Mouse (Mus musculus) testis, adult 2 months (tissue): Measurements from ENCODE around the gene Dock2. TPM values are rescaled to one million over a fixed set of nuclear protein-coding genes. Genes with fewer than 3 reads are reported as not detected.

Source experiments
- H3K27ac ChIP-seq: fragments of 200-500 bp; 2 replicates; pipeline ENCODE4 v1.5.1; 2012; ENCODE audit warnings: low read depth, low read length; ENCODE audit not compliant: control insufficient read depth, insufficient read depth
- H3K27me3 ChIP-seq: fragments of 200-500 bp; 2 replicates; pipeline ENCODE4 v1.6.1; 2012; ENCODE audit warnings: mild to moderate bottlenecking, low read length, moderate library complexity; ENCODE audit not compliant: control insufficient read depth, insufficient read depth
- H3K36me3 ChIP-seq: fragments of 200-500 bp; 2 replicates; pipeline ENCODE4 v1.6.1; 2012; ENCODE audit warnings: mild to moderate bottlenecking, low read length; ENCODE audit not compliant: control insufficient read depth, insufficient read depth
- H3K4me1 ChIP-seq: fragments of 200-500 bp; 2 replicates; pipeline ENCODE4 v1.6.1; 2012; ENCODE audit warnings: low read length; ENCODE audit not compliant: control insufficient read depth, insufficient read depth
- H3K4me3 ChIP-seq: fragments of 200-500 bp; 2 replicates; pipeline ENCODE4 v1.5.1; 2012; ENCODE audit warnings: low read depth, mild to moderate bottlenecking, low read length, moderate library complexity, mixed read lengths; ENCODE audit not compliant: control insufficient read depth
- CTCF ChIP-seq: fragments of 200-500 bp; IDR thresholded peaks from 2 replicates; pipeline ENCODE4 v1.5.1; 2012; ENCODE audit warnings: low read depth, mild to moderate bottlenecking, inconsistent platforms, low read length, moderate library complexity; ENCODE audit not compliant: control insufficient read depth, insufficient read depth, insufficient replicate concordance
- POLR2A ChIP-seq: fragments of 200-500 bp; IDR thresholded peaks from 2 replicates; pipeline ENCODE4 v1.6.1; 2012; ENCODE audit warnings: low read depth, mild to moderate bottlenecking, inconsistent platforms, low read length, moderate library complexity; ENCODE audit not compliant: control insufficient read depth
- polyA plus RNA-seq: library from polyadenylated mRNA; depleted of rRNA; stranded (reverse); fragments of >200 nt; gene quantifications from 2 replicates; pipeline ENCODE4 v1.2.3, GENCODE M21; 2012

Gene Dock2
- polyA plus RNA-seq, 1 experiment = 1.7 TPM

DNA sequence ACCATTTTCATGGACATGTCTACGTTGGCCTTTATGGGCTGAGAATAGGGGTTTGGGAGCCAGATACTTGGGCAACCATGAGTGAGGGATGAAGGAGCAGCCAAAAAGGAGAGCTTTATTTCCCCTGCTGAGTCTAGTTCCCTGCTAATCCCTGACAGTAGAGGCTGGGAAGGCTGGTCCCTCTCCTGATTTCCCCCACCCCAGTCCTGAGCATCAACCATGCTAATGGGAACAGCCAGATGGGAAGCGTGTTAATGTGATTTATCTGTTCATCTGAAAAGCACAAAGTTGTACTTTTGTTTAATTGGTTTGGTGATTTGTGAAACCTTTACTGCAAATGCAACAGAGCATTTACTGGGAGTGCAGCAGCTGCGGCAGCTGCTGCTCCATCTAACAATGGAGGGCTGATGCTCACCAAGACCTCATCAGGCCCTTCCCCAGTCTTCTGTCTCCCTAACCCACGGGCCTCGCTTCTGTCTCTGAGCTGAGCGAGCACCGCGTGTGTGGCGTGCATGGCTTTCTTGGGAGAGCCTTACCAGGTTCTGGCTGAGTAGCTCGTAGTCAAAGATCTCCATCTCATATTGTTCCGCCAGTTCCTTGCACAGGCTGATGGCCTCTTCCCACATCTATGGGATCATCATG is 526.0 kb downstream of the Dock2 start:
- H3K27me3 ChIP-seq = no peaks in the 10 kb centered on the region
- H3K4me3 ChIP-seq = no peak overlapping the region
- no peaks in the 10 kb centered on the region for H3K36me3 ChIP-seq
- no peaks in the 10 kb centered on the region for H3K4me1 ChIP-seq
- TF ChIP-seq CTCF (no peak), POLR2A (no peak)
- no peak overlapping the region for H3K27ac ChIP-seq

DNA sequence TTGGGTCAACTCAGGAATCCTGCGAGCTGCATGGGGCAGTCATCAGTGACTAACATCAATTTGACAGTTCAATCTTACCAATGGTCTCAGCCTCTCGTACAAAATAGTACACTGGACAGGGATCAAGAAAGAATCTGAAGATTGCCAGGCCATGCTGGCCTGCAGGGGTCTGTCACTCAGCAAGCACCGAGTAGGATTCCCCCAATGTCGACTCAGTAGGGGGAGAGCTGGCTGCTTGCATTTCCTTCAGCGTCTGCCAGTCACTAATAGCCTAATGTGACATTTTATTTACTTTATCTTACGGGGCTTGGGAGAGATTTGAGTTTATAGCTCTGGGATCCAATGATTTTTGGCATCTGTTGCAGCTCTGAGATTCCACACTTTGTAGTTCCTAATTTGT is 540.7 kb downstream of the Dock2 start:
- Histone ChIP-seq H3K27ac (no peak overlapping the region), H3K36me3 (no peaks in the 10 kb centered on the region), H3K4me3 (no peak overlapping the region), H3K27me3 (no peaks in the 10 kb centered on the region), H3K4me1 (no peaks in the 10 kb centered on the region)
- TF ChIP-seq POLR2A (no peak), CTCF (no peak)

DNA sequence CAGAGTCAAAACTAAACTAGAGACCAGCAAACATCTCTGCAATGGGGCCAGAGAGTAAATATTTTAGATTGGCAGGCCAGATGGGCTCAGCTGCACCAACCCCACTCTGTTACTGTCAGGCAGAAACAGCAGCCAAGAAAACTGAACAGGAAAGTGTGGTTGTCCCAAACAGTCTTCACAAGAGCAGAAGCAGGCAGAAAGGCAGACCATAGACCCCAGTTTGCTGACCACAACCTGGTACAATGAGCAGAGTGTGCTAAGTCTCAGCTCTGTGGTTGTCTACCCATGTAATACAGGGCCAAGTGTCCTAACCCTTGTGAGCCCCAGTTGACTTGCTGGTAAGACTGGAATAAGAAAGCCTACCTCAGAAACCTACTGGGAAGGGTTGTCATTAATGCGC is 543.4 kb downstream of the Dock2 start:
- no peak overlapping the region for H3K4me3 ChIP-seq
- no peak for TF ChIP-seq POLR2A
- TF ChIP-seq CTCF = no peak
- no peaks in the 10 kb centered on the region for H3K27me3 ChIP-seq
- H3K4me1 ChIP-seq = no peaks in the 10 kb centered on the region
- no peaks in the 10 kb centered on the region for H3K36me3 ChIP-seq
- H3K27ac ChIP-seq = no peak overlapping the region

- TF ChIP-seq POLR2A = no peak
- TF ChIP-seq CTCF = no peak
Observed at GRCm38 (mm10) chr11:34239691-34240090, 544.0 kb downstream of the Dock2 start.

DNA sequence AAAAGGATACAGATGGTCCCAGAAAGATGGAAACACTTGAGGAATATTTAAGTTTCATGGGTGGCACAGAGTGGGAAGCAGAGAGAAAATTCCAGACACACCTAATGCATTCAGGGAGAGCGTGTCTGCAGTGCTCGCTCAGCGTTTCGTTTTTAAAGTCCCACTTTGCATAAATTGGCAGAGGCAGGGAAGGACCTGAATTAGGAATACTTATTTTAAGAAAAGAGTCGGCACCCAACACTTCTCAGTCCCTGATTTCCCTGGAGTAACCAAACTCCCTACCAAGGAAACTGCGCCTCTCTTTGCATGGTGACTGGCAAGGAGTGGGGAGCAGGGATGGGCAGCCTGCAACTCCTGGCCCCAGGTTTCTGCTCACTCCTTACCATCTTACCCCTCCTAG is 546.8 kb downstream of the Dock2 start:
- no peak overlapping the region for H3K4me3 ChIP-seq
- no peaks in the 10 kb centered on the region for H3K27me3 ChIP-seq
- no peak overlapping the region for H3K27ac ChIP-seq
- no peaks in the 10 kb centered on the region for H3K4me1 ChIP-seq
- TF ChIP-seq POLR2A (no peak), CTCF (no peak)
- no peaks in the 10 kb centered on the region for H3K36me3 ChIP-seq

More at GRCm38 (mm10) chr11:34239691-34240090, 544.0 kb downstream of the Dock2 start:
- H3K4me3 ChIP-seq = no peak overlapping the region
- H3K4me1 ChIP-seq = no peaks in the 10 kb centered on the region
- no peak overlapping the region for H3K27ac ChIP-seq
- no peaks in the 10 kb centered on the region for H3K36me3 ChIP-seq
- H3K27me3 ChIP-seq = no peaks in the 10 kb centered on the region

GRCm38 (mm10) chr11:34236091-34236759 is 547.5 kb downstream of the Dock2 start:
- Histone ChIP-seq H3K36me3 (no peaks in the 10 kb centered on the region), H3K4me1 (no peaks in the 10 kb centered on the region), H3K4me3 (no peak overlapping the region), H3K27me3 (no peaks in the 10 kb centered on the region), H3K27ac (no peak overlapping the region)
- TF ChIP-seq POLR2A (no peak), CTCF (peak; percentile 72; the same call in 1 of the 2 replicates)

- no peak for TF ChIP-seq POLR2A
- peak; percentile 82 for TF ChIP-seq CTCF
- Histone ChIP-seq H3K27ac (no peak overlapping the region), H3K4me3 (peak overlapping the region; percentile 34), H3K36me3 (no peaks in the 10 kb centered on the region), H3K27me3 (no peaks in the 10 kb centered on the region), H3K4me1 (peaks cover 9% of the 10 kb centered on the region)
Observed at GRCm38 (mm10) chr11:34228758-34229364, 554.8 kb downstream of the Dock2 start.
